Mouse (Mus musculus) spleen, adult 2 months (tissue): ENCODE measurements around the gene Gm21887.
"Not testable (repeated sequence)": the region's sequence is repeated elsewhere in the genome, so short reads cannot be mapped to it uniquely, and the experiment has no call there.

ENCODE experiments used
- CTCF ChIP-seq: fragments of 200-500 bp; IDR thresholded peaks from 2 replicates; pipeline ENCODE4 v1.5.1; 2011; ENCODE audit warnings: mild to moderate bottlenecking, inconsistent platforms; ENCODE audit not compliant: insufficient read depth, insufficient read length, insufficient replicate concordance; ENCODE audit errors: extremely low read depth
- POLR2A ChIP-seq: fragments of 200-500 bp; IDR thresholded peaks from 2 replicates; pipeline ENCODE4 v1.6.1; 2011; ENCODE audit warnings: low read depth, low read length, inconsistent platforms

- not testable (repeated sequence) for TF ChIP-seq CTCF, POLR2A
These were observed 14.4 kb upstream of the Gm21887 start for GRCm38 (mm10) chrX:169994866-169995711.
